Mouse (Mus musculus) Muller cell, postnatal 12 days (primary cell): ENCODE data around the gene Rnf103.
"Not testable (repeated sequence)": the region's sequence is repeated elsewhere in the genome, so short reads cannot be mapped to it uniquely, and the experiment has no call there.

Experiments used
- DNase-seq: peaks from one replicate; pipeline ENCODE4 v3.0.0-alpha.2; 2015; ENCODE audit errors: inconsistent ontology term

Rnf103 gene

DNA sequence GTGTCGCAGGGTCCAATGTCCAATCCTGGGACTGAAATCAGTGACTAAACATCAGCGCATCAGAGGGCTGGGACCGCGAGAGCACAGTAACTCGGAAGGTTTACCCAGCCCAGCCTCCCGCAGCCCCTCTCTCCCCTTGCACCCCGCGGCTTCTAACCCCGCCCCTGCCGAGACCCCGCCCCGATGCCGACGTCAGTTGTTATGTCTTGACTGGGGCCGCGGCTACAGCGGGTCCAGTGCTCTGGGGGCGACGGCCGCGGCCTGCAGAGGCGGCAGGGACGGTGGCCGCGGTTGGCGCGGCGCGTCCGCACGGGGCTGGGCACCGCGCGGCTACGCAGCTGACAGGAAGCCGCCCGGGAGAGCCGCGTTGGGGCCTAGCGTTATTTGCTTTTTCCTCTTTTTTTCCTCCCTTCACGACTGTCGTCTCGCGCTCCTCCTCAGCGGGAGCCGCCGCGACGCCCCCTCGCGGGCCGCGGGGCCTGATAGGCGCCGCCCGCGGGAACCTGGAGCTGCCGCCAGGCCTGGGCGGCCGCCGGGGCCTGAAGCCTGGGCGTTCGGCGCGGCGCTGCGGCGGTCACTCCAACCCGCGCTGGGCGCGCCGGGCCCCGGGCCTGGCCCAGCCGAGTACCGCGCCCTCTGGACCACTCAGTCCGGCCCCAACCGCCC is at the start of gene Rnf103:
Gene Rnf103, plus strand, starts transcription at position 220 of the 666 bp plus-strand sequence.
- DNase-seq = peak; percentile 98

GRCm38 (mm10) chr6:71444756-71445155 is 48.9 kb upstream of the Rnf103 start:
- no peak for DNase-seq

- no peak for DNase-seq
Measured at GRCm38 (mm10) chr6:71445560-71445959, 48.1 kb upstream of the Rnf103 start.

DNA sequence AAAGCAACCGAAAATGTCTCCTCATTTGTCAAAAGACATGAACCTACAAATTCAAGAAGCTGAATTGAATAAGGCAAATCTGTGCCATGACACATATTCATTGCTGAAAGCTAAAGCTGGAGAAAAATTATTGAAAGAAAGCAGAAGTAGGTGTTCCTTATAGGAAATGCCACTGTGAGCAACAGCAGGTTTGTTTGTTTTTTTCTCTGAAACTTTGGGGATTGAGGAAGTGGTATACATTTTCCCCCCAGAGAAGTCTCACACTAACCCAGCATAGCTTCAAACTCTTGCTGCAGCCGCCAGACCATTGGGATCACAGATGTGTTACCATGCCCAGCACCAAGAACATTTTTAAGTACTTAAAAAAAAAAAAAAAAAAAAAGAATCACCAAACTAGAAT is 40.9 kb upstream of the Rnf103 start:
- no peak for DNase-seq

GRCm38 (mm10) chr6:71453983-71454739 is 39.5 kb upstream of the Rnf103 start:
- not testable (repeated sequence) for DNase-seq

- DNase-seq = peak; percentile 74
Measured at GRCm38 (mm10) chr6:71457956-71458608, 35.6 kb upstream of the Rnf103 start.

GRCm38 (mm10) chr6:71465146-71465545 is 28.5 kb upstream of the Rnf103 start:
- DNase-seq = no peak

DNA sequence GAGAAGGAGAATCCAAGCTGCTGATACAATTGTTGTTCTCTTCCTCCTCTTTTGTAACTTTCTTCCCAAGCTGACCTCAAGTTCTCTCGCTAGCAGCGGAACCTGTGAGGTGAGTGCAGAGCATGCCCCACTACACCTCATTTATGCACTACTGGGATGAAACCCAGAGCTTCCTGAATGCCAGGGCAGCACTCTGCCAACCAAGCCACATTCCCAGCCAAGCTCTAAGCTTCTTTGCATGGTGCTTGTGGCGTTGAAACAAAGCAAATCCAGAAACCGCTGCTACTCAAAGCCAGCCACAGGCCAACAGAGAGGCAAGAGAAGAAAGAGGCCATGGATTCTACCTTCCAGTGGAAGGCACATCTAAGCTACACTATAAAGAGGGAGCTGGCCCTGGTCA is 25.9 kb upstream of the Rnf103 start:
- peak; percentile 38 for DNase-seq

GRCm38 (mm10) chr6:71469291-71469690 is 24.4 kb upstream of the Rnf103 start:
- no peak for DNase-seq

- no peak for DNase-seq
Measured at GRCm38 (mm10) chr6:71471830-71472520, 21.7 kb upstream of the Rnf103 start.

DNA sequence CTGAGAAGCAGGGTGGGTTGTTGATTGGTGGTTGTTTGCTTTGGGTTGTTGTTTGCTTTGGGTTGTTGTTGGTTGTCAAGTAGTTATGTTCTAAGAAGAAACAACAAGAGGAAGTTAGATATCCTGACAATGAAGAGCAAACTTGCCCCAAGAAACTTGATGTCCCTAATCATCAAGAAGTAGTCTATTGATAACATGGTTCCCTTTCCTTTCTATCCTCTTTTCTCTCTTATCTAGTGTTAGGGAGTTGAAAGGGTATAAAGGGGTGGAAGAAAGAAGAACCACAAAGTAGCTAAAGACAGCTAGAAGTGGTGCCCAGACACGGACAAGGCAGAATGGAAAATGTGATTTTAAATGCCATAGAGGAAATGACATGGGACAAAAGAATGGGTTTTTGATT is 20.9 kb upstream of the Rnf103 start:
- DNase-seq = no peak

- no peak for DNase-seq
Measured at GRCm38 (mm10) chr6:71475604-71476003, 18.1 kb upstream of the Rnf103 start.

DNA sequence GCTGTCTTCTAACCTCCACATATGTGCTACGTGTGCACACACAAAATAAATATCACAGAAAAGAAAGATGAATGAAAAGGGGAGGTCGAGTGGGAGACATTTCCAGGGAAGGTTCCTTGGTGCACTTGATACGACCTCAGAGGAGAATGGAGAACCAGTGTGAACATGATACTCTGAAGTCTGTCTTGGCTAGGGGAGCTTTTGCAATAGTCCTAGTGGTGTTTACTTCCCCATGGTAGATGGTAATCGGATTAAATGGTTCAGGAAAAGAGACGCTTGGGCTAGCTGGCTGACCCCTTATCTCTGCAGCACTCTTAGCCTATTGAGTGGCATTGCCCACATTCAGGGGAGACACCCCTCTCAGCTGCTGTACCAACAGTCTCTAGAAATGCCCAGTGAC is 16.9 kb upstream of the Rnf103 start:
- DNase-seq = no peak

- not testable (repeated sequence) for DNase-seq
Measured at GRCm38 (mm10) chr6:71478816-71479568, 14.7 kb upstream of the Rnf103 start.

GRCm38 (mm10) chr6:71479588-71479987 is 14.1 kb upstream of the Rnf103 start:
- DNase-seq = not testable (repeated sequence)

DNA sequence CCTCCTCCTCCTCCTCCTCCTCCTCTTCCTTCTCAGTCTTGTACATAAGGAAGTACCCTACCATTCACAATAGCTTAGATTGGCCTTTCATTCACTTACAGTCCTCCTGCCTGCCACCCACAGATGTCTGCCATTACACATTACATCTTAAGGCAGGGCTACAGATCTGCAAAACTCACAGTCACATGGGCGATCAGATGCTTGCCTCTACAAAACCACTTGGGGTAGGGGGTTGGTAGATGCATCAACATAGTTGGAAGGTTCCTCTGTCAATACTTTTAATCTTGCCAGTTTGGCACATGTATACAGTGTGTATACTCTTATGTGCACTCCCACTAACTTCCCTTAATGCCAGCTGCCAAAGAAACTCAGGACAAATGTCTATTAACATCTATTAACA is 13.6 kb upstream of the Rnf103 start:
- no peak for DNase-seq

GRCm38 (mm10) chr6:71481136-71481535 is 12.6 kb upstream of the Rnf103 start:
- peak; percentile 68 for DNase-seq

- DNase-seq = no peak
Measured at GRCm38 (mm10) chr6:71485246-71485645, 8.4 kb upstream of the Rnf103 start.

GRCm38 (mm10) chr6:71486226-71486625 is 7.5 kb upstream of the Rnf103 start:
- no peak for DNase-seq

DNA sequence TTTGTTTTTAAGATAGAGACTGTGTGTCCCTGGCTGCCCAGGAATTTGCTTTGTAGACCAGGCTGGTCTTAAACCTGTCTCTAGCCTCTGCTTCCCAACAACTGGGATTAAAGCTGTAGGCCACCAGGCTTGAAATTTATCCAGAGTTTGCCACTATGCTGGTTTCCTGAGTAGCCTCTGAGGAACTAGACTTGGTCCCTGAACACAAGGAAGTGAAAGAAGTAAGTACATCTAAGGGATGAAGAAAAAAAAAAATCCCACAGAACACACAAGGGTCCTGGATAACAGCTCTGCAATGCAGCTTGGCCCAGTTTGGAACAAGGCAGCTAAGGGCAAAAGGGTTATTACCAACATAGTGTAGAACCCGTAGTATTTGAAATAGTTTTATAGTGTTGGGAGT is 6.8 kb upstream of the Rnf103 start:
- DNase-seq = no peak

- no peak for DNase-seq
Measured at GRCm38 (mm10) chr6:71487966-71488365, 5.7 kb upstream of the Rnf103 start.
